Mouse (Mus musculus) cerebellum, postnatal 4 days (tissue): Measurements from ENCODE around the gene Olfr1426.
"Not testable (repeated sequence)": the region's sequence is repeated elsewhere in the genome, so short reads cannot be mapped to it uniquely, and the experiment has no call there.

Experiments
- DNase-seq, 2 experiments: peaks; one replicate each; pipeline ENCODE4 v3.0.0; 2022; ENCODE audit warnings: low spot score in 2 of 2, mixed read lengths in 1 of 2

Gene Olfr1426

GRCm38 (mm10) chr19:12091913-12092312 lies at the start of gene Olfr1426:
Olfr1426 (minus strand) TSS chr19:12092013.
- DNase-seq, result no peak

- DNase-seq, result peak in 1 of 2 experiments; percentile 8
These were observed 42.5 kb upstream of the Olfr1426 start for GRCm38 (mm10) chr19:12134289-12134688.

- no peak for DNase-seq
These were observed 31.3 kb upstream of the Olfr1426 start, which contains the start of gene Olfr76 for GRCm38 (mm10) chr19:12123103-12123502. Olfr76 (minus strand) TSS chr19:12123203.

DNA sequence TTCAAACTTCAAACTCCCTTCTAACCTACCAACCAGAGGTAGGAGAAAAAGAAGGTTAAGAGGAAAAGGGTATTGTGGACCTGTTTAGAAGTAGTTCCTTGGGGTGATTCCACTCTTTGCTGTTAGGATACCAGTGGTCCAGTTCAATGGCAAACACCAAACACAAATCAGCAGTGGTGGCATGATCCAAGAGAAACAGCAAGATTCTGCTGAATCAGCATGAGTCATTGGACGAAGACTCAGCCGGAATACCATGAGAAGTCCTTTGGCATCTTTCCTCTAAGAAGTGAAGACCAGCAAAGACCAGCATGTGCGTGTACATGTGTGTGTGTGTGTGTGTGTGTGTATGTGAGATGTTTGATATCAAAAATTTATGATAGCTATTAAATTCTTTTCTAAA lies 24.7 kb upstream of the Olfr1426 start:
- no peak for DNase-seq

DNA sequence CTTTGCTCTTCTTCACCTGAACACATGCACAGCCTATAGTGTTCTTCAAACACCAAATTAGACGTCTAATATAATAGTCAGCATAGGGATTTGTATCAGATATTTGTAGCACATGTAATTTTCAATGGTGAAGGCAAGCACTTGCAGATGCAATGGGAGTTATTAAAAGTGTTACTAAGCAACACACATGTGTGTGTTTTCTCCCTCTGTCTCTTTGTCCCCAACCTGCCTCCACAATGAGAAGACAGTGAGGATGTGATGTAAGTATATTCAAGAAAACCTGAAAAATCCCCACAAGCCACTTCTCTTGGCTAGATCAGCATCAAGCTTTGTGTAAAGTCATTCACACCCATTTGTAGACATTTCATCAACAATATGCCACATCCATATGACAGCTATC lies 24.0 kb upstream of the Olfr1426 start, which contains the start of gene Olfr1428:
Gene Olfr1428, minus strand, starts transcription at position 101 of the 400 bp plus-strand sequence.
- no peak for DNase-seq

- no peak for DNase-seq
These were observed 22.0 kb upstream of the Olfr1426 start for GRCm38 (mm10) chr19:12113807-12114206.

DNA sequence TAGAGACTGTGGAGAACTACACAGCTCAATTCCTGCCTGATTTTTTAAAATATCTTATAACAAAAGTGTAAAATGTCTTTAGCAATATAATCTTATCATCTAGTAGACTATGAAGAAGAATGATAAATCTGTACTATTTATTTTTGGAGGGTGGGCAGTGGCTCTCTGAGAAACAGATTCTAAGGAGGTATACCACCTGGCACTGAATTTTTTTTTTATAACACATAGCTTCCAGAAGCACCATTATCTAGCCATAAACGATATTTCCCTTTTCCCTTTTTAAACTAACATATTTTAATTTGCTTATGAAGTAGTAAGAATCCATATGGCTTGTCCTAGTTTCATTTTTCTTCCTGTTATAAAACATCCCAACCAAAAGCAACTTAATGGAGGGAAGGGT lies 12.7 kb upstream of the Olfr1426 start:
- no peak for DNase-seq

DNA sequence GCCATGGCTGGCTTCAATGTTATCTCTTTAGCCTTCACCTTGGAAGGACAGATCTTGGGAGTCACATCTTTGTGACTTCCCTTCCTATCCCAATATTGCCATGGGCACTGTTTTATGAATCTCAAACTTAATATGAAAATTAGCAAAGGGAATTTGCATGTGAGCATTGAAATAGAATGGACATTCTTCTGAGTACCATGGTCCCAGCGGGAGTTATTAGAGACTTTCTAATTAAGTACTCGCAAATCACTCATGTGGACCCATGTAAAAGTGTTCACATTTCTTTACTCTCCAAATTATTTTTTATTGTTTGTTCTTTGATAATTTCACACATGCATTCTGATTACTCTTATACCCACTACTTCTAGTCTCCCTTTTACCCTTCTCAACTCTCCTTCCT lies 11.4 kb upstream of the Olfr1426 start, which contains the start of gene Olfr1427:
Gene Olfr1427, minus strand, starts transcription at position 101 of the 400 bp plus-strand sequence.
- DNase-seq, result no peak

DNA sequence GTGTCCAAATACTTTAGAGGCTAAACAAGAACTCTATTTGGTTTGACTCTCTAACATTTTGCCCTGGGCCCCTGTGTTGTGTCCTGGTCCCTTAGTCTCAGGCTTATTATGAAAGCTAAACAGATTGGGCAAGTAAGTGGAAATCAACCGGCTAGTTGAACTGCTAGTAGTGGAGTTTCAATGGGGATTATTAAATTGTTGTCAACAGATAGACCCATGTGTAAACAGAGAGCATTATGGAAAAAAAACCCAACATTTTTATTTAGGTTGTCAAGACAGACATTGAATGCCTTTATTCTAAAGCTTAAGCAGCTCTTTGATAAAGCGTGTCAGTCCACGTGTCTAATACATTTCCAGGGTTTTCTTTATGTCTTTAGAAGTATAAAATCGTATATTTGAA lies 14.2 kb downstream of the Olfr1426 start, which contains the start of gene Olfr1425:
Gene Olfr1425, minus strand, starts transcription at position 101 of the 400 bp plus-strand sequence.
- not testable (repeated sequence) for DNase-seq

DNA sequence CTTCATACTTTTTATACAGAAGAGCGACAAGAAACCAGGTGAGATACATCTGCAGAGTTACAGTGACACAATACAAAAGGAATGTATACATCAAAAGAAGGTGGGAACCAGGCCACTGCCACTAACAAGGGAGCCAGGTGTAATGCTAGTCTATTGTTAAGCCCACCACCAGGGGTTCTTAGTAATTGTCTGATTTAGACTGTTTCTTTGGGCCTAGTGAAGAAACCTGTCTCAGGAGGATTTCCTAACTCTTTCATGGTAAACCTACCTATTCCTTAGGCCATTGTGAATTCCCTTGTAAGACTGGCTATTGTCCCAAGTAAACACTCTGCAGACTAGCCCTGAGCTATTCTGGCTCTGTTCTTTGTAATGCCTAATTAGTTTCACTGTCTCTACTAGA lies 22.3 kb downstream of the Olfr1426 start:
- DNase-seq, result not testable (repeated sequence)

DNA sequence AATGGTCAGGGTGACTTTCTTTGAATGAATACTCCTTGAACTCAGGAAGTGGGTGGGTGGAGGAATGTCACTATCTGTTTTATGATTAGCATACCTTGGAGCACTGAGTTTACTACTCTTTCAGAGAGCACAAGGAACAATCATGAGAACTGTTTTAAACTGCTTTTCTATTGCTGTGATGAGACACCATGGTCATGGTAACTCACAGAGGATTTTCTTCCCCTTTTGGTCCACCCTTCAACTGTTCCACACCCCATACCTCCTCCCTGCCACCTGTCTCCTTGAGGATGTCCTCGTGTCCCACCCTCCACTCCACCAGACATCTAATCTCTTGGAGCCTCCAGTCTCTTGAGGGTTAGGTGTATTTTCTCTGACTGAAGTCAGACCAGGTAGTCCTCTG lies 24.0 kb downstream of the Olfr1426 start:
- DNase-seq, result not testable (repeated sequence)

- not testable (repeated sequence) for DNase-seq
These were observed 29.2 kb downstream of the Olfr1426 start, which contains the start of gene Olfr1424 for GRCm38 (mm10) chr19:12062582-12062981. Olfr1424 (minus strand) TSS chr19:12062682.

DNA sequence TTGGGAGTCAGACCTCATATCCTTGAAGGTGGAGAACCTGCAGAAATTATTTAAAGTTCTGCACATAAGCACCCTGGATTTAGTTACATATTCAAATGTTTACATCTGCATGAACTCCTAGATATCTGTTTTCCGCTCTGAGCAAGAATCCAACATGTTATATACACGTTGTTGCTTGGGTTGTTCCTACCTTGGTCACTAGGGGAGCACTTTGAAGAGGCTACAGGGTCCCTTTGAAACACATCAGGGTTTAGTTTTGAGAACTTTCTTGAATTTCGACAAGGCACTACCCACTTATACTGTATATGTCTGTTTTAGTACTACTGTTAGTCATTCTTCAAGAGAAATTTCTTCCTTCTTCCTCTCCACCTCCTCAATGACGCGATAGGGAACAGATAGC lies 48.6 kb downstream of the Olfr1426 start:
- no peak for DNase-seq

DNA sequence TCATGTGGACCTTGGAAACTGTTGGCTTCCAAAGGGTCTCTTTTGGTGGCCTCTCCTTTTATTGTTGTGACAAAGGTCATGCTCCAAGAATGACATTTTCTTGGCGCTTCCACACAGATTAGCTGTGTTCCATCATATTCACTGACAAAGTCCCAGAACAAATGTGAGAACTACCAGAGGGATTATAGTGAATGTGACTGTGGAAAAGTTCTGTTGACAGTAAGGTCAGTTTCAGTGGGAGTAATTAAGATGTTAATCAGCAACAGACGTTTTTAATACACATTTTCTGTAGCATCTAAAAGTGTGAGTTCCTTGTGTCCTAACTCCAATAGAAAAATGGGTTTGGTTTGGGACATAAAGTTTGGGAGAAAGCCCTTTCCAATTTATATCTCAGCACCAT lies 50.6 kb downstream of the Olfr1426 start, which contains the start of gene Olfr1423:
Gene Olfr1423, minus strand, starts transcription at position 101 of the 400 bp plus-strand sequence.
- DNase-seq, result no peak

DNA sequence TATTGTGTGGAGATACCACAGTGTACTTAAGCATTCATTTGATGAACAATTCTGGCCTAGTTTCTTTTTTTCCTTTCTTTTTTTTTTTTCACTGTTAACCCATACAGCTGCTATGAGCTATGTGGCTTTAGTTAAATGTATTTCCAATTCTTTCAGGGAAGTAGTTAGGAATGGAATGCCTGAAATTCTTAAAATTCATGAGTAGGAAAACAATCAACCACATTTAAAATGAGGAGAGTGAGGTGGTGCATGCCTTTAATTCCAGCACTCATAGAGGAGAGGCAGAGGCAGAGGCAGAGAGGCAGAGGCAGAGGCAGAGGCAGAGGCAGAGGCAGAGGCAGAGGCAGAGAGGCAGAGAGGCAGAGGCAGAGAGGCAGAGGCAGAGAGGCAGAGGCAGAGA lies 54.1 kb downstream of the Olfr1426 start:
- DNase-seq, result no peak
